Mouse (Mus musculus) liver, postnatal 0 days (tissue): ENCODE results near the gene Pet117. TPM values are rescaled to one million over a fixed set of nuclear protein-coding genes. Genes with fewer than 3 reads are reported as not detected.

Source experiments
- ATAC-seq: fragments of 200-750 bp; cut with Nextera tagmentation; 2 replicates; pipeline ENCODE4 v1.8.0; 2017; ENCODE audit warnings: mild to moderate bottlenecking, moderate library complexity
- DNase-seq: peaks from one replicate; pipeline ENCODE4 v3.0.0-alpha.2; 2016
- H3K27ac ChIP-seq: fragments of 300-500 bp; sonication (generic); 2 replicates; pipeline ENCODE4 v1.5.1; 2014; ENCODE audit warnings: antibody characterized with exemption, moderate library complexity, mild to moderate bottlenecking, low read depth
- H3K27me3 ChIP-seq: fragments of 300-500 bp; sonication (generic); 2 replicates; pipeline ENCODE4 v1.6.1; 2014; ENCODE audit warnings: low read length, control low read depth, mixed read lengths; ENCODE audit not compliant: insufficient read depth
- H3K36me3 ChIP-seq: fragments of 300-500 bp; sonication (generic); replicated peaks from 2 replicates; pipeline ENCODE4 v1.6.1; 2014; ENCODE audit warnings: mild to moderate bottlenecking, control low read depth, low read length, moderate library complexity, mixed read lengths; ENCODE audit not compliant: insufficient read depth
- H3K4me1 ChIP-seq: fragments of 300-500 bp; sonication (generic); 2 replicates; pipeline ENCODE4 v1.6.1; 2014; ENCODE audit warnings: antibody characterized with exemption, mild to moderate bottlenecking, control low read depth; ENCODE audit not compliant: insufficient read depth
- H3K4me2 ChIP-seq: fragments of 300-500 bp; sonication (generic); 2 replicates; pipeline ENCODE4 v1.6.1; 2014; ENCODE audit warnings: low read depth, mild to moderate bottlenecking, low read length, moderate library complexity, mixed read lengths
- H3K4me3 ChIP-seq: fragments of 300-500 bp; sonication (generic); 2 replicates; pipeline ENCODE4 v1.5.1; 2014; ENCODE audit warnings: low read depth, low read length
- H3K9ac ChIP-seq: fragments of 300-500 bp; sonication (generic); replicated peaks from 2 replicates; pipeline ENCODE4 v1.6.1; 2014; ENCODE audit warnings: mild to moderate bottlenecking, moderate library complexity
- H3K9me3 ChIP-seq: fragments of 300-500 bp; sonication (generic); 2 replicates; pipeline ENCODE4 v1.6.1; 2016; ENCODE audit warnings: mild to moderate bottlenecking, control low read depth, low read length, mixed read lengths
- CTCF ChIP-seq: sonication (generic); IDR thresholded peaks from 2 replicates; pipeline ENCODE4 v1.5.1; 2016; ENCODE audit warnings: antibody characterized with exemption, low read depth
- EP300 ChIP-seq: IDR thresholded peaks from 2 replicates; pipeline ENCODE4 v1.6.1; 2016; ENCODE audit warnings: antibody characterized with exemption, low read depth, mild to moderate bottlenecking
- WGBS: fragments of 180-500 bp; shearing (Covaris S2); extraction: QIAGEN DNeasy Blood & Tissue Kit; methylation state at CpG from one replicate; pipeline ENCODE4 v1.1.7; 2014; ENCODE audit not compliant: insufficient replicate concordance; 5-methylcytosine and 5-hydroxymethylcytosine counted together
- polyA plus RNA-seq: library from polyadenylated mRNA; unstranded; fragments of >200 nt; fragmentation: Nextera tagmentation; extraction: Ambion mirVana; gene quantifications from 2 replicates; pipeline ENCODE4 v1.2.1, GENCODE M21; 2015

Gene Pet117
- polyA plus RNA-seq, 1 experiment from 2014 or later = 2.2 TPM

GRCm38 (mm10) chr2:144418062-144418461 lies 49.3 kb downstream of the Pet117 start:
- Histone ChIP-seq H3K27ac (no peak overlapping the region), H3K27me3 (no peaks in the 10 kb centered on the region), H3K9ac (no peak overlapping the region), H3K4me3 (no peak overlapping the region), H3K9me3 (no peaks in the 10 kb centered on the region), H3K4me1 (no peaks in the 10 kb centered on the region), H3K36me3 (no peaks in the 10 kb centered on the region), H3K4me2 (no peak overlapping the region)
- TF ChIP-seq CTCF = no peak
- TF ChIP-seq EP300 = no peak
- DNase-seq = no peak
- no peak for ATAC-seq
- 61% methylated on average over 2 of the region's 2 CpGs for WGBS

DNA sequence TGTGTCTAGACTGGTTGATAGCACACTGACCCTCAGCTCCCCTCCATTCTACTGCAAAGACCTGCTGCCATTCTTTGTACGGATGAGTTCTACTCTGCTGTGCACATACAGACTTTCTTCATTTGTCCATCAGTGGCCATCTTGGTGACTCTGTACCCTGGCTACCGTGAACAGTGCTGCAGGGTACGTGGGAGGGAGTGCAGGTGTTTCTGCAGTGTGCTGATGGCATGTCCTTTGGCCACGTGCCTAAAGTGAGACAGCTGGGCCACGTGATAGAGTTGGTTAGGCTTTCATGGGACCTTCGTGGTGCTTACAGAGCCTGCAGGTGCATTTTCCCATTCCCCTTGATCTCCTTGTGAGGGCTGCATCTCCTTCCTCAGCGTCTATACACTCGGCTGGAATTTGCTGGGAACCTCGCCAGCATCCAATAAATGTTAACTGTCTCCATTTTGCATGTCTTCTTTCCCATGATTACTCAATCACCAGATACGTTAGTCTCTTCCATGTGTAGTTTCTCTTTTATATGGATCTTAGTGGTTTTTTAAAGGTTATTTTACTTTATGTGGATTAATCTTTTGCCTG lies 53.4 kb downstream of the Pet117 start:
- no peaks in the 10 kb centered on the region for H3K9me3 ChIP-seq
- H3K27me3 ChIP-seq = no peaks in the 10 kb centered on the region
- H3K9ac ChIP-seq = no peak overlapping the region
- H3K4me3 ChIP-seq = no peak overlapping the region
- no peak for ATAC-seq
- H3K4me2 ChIP-seq = no peak overlapping the region
- WGBS = 72% methylated on average over 10 of the region's 10 CpGs
- no peak overlapping the region for H3K27ac ChIP-seq
- no peak for DNase-seq
- no peaks in the 10 kb centered on the region for H3K36me3 ChIP-seq
- H3K4me1 ChIP-seq = no peaks in the 10 kb centered on the region
- TF ChIP-seq CTCF (no peak), EP300 (no peak)

Other genes with a start within 250 kb of the Pet117 start
- gene Mgme1, start 98.3 kb upstream of the Pet117 start, polyA plus RNA-seq = 4.4 and 5.4 TPM in 2 replicates
- gene Snx5, start 98.1 kb upstream of the Pet117 start, polyA plus RNA-seq = 47.9 and 49.2 TPM in 2 replicates
- 0.09 and 0.25 TPM in 2 replicates for gene Ovol2, start 36.9 kb upstream of the Pet117 start, polyA plus RNA-seq
- 10.2 and 12.3 TPM in 2 replicates for gene Kat14, start within 50 bp of the Pet117 start, polyA plus RNA-seq
- 0.02 and 0.04 TPM in 2 replicates for gene Dzank1, start 158.4 kb downstream of the Pet117 start, polyA plus RNA-seq
- 3.7 and 5.9 TPM in 2 replicates for gene Polr3f, start 158.7 kb downstream of the Pet117 start, polyA plus RNA-seq
- gene Rbbp9, start 181.9 kb downstream of the Pet117 start, polyA plus RNA-seq = 10.0 and 11.3 TPM in 2 replicates
- 29.4 and 30.9 TPM in 2 replicates for gene Sec23b, start 187.2 kb downstream of the Pet117 start, polyA plus RNA-seq
- 35.6 and 39.6 TPM in 2 replicates for gene Smim26, start 225.1 kb downstream of the Pet117 start, polyA plus RNA-seq
- 16.5 and 17.1 TPM in 2 replicates for gene Dtd1, start 230.9 kb downstream of the Pet117 start, polyA plus RNA-seq